Mouse (Mus musculus): ENCODE results near the gene 1810055G02Rik. TPM values are rescaled to one million over a fixed set of nuclear protein-coding genes. Genes with fewer than 3 reads are reported as not detected.

Gene 1810055G02Rik
- polyA plus RNA-seq (2015; fragmentation: Nextera tagmentation; extraction: Ambion mirVana): 6.8 and 8.6 TPM in 2 replicates

DNA sequence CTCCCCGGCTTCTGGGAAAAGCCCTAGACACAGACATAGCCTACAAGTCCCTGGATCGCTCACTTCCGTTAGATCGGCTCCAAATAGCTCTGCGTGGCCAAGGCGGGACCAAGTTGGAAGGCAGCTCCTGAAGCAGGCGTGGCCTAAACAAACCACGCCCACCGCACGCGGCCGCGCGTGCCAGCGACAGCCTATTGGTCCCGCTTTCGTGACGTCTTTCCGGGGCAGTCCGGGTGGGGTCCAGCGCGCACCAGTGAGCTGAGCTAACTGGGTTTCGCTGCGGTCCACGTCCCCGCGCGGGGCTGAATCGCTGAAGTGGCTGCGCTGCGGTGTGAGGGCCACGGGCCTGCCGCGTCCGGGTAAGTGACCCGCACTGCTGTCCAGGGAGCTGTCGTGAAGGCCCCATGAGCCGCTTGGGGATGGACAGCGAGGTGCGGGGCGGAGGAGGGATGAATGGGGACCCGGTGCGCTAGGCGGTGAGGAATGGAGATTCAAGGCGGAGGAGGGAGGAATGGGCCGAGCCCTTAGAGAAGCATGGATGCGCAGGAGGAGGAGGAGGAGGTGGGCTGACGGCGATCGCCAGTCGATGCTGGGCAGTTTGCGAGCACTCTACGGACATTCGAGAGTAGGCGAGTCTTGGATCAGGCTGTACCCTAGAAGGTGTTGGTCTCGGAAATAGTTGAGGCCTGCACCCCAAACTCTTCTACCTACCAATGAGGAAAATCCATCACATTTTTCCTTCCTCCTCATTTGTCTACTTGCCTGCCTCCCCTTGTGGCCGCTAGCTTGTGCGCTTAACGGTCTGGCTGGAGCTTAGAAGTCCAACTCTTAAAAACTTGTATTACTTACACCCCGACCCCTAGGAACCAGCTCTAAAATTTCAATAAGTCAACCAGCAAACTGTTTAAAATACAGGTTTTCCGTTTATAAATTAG lies at the start of gene 1810055G02Rik:
TSS of gene 1810055G02Rik (plus strand) at position 216 of the 935 bp plus-strand sequence.
- peak; percentile 95 for DNase-seq (ENCODE audit: low spot score)

DNA sequence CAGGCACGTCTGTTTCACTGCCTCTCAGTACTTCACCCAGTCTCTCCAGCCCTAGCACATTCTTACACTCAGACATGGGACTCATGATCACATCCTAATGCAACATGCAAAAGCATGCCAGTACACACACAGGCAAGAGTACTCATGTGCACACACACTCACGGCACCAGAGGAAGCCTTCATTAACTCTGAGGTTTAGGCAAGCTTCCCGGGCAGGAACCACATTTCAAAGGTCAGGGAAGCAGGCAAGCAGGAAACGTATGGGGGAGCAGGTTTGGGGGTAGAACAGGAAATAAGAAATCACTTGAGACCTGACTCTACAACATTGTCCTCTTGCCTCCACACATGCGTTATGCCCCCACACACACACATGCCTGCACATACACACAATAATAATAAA lies 42.6 kb upstream of the 1810055G02Rik start:
- peak; percentile 55 for DNase-seq (ENCODE audit: low spot score)

DNA sequence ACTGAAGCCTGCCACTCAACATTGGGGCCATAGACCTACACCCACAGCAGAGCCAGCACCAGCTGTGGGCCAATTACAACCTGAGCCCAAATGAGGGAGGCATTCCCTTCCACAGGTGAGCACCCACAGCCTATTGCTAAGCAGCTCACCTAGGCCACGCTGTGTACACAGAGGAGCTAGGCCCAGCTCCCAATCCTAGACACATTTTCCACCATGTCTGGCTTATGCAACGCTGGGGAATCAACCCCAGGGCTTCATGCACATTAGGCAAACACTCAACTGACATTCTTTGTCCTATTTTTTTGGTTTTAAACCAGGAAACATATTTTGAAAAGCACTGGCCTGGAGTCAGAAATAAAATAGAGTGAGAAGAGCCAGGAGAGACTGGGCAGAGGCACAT lies 41.5 kb upstream of the 1810055G02Rik start:
- DNase-seq (ENCODE audit: low spot score): no peak

DNA sequence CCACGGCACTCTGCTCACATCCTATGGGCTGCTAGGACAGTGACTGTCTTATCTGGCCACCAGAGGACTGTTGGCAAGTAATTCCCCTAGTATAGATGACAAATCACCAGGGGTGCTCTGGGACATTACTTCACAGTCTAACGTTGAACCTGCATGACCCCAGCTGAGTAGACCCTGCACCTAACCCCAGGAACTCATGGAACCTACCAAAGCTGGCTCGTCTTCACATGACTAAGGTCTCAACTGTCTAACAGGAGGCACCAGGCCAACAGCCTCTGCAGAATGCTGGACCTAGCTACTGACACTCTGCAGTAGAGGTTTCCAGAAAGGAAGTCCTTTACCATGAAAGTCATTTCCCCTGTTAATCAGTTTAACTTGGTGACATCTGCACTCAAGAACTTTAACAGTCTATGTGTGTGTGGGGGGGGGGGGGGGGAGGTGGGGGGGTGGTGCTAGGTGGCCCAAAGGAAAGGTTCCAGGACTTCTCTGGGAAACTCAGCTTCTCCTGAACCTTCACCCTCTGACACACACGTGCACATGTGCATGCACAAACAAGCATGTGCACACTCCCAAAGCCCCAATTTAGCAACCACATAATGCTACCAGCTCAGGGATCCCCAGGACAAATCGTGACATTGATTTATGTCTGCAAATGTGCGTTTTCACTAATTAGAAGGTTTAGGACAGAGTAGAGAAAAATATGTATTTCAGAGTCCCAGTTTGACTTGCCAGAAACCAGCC lies 40.8 kb upstream of the 1810055G02Rik start:
- DNase-seq (ENCODE audit: low spot score): no peak

DNA sequence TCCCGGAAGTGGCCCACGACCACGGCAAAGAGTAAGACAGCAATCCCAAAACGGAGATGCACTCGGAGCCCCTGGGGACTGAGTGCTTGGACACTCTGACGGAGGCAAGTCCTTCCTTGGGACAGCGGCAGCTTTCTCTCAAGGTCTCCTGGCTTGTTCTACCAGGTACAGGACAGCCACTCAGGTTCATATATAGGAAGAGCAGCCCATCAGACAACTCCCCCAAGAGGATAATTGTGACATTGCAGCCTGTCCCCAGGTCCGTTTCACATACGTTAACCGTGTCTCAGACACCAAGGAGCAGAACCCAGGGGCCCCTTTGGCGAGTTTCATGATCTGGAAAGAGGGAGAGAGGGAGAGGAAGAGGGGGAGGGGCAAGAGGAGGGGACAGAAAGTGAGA lies 40.1 kb upstream of the 1810055G02Rik start:
- peak; percentile 55 for DNase-seq (ENCODE audit: low spot score)

DNA sequence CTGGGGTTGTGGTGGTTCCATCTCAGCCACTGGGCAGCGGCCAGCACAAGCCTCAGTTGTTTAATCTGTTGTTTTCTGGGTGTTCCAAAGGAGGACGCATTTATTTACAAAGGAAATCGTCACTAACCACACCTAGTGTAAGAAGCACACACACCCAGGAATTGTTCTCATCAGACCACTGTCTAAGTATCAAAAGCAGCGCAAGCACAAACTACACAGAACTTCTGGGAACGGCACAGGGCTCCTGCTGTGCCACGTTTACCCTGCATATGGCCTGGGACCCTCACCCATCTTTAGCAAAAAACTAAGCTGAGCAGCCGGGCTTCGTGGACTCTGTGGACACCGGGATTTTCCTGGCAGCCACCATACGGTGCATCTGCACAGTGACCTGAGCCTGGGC lies 39.5 kb upstream of the 1810055G02Rik start:
- no peak for DNase-seq (ENCODE audit: low spot score)

DNA sequence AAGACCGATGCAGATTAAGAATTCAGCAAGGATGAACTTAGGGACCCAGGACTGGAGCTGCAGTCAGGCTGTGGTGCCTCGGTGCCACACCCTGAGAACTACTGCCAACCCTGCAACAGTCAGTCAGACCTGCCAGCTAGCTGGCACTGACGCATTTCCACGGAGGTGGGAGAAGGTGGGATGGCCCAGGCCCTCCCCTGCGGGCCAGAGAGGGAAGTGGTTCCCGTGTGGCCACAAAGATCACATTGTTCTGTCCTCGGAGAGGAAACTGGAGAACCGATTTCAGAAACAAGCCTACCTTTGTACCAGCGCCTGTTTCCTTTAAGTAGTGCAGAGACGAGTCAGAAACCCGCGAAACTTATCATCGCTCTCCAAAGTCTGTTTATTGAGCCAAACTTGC lies 39.0 kb upstream of the 1810055G02Rik start:
- peak; percentile 60 for DNase-seq (ENCODE audit: low spot score)

DNA sequence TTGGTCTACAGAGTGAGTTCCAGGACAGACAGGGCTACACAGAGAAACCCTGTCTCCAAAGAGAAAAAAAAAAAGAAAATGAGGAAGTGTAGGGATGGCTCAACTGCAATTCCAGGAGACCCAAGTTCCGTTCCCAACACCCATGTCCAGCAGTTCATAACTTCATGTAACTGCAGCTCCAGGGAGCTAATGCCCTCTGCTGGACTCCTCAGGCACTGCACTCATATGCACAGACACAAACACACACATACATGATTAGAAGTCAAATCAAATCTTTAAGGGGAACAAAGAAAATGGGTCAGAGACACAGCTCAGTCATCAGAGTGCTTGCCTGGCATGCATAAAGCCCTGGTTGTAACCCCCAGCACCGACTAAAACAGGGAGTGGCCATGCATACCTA lies 34.9 kb upstream of the 1810055G02Rik start:
- DNase-seq (ENCODE audit: low spot score): no peak

DNA sequence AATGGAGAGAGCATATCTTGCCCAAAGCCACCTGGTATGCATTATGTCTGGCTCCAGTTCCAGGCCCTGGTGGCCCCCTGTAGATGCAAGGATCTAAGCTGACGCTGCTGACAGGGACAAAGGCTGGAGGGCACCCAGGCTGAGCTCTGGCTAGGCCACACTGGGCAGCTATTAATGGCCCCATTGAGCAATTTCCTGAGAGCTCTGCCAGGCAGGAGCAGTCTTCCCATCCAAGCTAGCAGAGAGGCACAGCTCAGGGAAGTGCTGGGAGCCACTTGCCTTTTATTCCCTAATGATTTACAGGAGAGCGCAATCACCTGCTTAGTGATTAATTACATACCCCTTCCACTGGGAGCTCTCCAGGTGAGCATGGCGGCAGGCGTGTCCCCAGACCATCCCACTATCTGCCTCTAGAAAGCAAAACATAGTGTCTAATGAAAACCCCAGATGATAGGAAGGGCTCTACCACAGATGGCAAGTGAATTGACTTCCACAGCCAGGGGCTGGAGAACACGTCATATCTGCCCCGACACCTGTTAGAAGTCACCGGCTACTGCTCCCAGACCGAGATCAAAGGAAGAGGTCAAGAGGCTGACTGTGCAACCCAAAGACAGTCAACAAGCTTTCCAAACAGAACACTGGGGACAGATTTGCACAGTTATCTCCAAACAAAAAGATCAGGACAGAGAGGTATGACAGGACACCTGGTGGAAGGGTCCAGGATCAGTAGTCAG lies 33.8 kb upstream of the 1810055G02Rik start:
- no peak for DNase-seq (ENCODE audit: low spot score)

DNA sequence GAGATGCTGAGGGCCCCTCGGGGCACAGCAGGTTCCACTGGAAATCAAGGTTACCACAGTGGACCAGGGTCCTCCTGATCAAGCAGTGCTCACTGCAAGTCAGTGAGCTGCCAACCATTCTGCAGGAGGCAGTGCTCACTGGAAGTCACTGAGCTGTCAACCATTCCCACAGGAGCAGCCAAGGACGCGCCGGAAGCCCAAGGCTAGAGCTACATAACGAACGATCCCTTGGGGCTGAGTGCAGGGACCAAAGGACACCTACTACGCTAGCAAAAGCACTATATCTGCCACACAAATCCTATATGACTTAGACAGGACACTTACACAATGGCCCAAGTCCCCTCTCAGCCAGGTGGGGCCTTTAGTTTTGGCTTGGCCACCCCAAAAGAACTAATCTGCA lies 27.4 kb upstream of the 1810055G02Rik start:
- no peak for DNase-seq (ENCODE audit: low spot score)

DNA sequence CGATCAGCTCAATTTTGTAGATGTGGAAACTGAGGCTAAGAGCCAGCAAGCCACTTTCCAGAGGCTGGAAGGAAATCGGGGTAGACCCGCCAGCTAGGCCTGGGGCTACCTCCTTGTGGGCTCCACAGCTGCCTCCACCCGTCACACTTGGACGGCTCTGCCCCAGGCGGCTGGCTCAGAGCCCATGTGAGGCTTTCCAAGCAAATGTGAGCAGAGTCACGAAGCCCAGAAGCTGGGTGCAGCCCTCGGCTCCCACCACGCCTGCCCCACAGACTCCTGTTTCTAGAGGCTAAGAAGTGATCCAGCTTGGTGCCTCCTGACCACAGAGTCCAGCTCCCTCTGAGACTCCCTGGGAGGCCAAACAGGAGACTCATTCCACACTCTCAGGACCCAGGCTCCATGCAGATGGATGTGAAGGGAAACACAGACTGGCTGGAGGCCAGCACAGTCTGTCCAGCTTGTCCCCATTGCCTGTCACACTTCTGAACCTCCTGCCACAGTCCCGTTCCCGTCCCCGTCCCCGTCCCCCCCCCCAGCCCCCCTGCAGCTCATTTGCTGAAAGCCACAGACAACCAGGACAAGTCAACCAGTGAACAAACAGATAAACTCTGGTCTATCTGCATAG lies 26.7 kb upstream of the 1810055G02Rik start:
- DNase-seq (ENCODE audit: low spot score): no peak

DNA sequence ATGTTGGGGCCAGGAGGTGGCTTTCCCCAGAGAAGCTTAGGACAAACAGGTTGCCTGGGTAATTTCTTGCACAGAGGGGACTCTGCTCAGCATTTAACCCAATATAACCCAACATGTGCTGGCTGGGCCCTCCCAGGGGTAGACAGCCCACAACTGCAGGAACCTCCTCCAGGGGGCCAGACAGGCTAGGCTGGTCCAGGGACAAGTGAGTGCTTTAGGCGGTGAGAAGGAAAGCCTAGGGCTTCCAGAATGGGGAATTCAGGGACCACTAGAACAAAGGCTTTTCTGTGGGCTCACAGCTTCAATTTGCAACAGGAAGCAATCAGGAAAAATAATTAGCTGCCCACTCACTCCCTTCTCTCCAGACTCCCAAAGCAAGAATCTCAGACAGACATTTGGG lies 23.7 kb upstream of the 1810055G02Rik start:
- DNase-seq (ENCODE audit: low spot score): no peak

DNA sequence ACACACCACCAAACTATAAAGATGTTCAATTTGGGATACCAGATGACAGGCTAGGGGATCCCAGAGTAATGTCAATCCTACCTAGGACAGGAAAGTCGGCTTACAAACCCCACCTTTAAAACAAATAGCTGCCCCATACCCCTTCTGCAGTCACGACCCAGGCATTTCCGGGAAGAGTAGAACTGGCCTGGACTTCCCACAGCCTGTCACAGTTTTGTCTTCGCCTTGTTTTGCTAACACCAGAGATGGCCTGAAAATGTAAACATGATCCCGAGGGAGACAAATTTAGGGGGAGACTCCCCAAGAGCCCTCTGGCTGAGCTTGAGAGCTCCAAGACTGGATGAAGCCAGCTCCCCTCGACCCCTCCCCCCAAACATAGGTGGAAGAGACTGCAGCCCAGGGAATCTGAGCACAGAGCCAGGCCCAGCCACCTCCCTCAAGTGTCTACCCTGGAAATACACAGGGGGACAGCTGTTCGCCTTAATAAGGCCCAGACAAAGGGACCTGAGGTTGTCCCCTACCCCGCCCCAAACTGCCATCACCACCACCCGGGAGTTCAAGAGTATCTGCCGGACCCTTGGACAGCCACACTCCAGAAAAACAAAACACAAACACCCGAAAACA lies 23.0 kb upstream of the 1810055G02Rik start:
- no peak for DNase-seq (ENCODE audit: low spot score)

DNA sequence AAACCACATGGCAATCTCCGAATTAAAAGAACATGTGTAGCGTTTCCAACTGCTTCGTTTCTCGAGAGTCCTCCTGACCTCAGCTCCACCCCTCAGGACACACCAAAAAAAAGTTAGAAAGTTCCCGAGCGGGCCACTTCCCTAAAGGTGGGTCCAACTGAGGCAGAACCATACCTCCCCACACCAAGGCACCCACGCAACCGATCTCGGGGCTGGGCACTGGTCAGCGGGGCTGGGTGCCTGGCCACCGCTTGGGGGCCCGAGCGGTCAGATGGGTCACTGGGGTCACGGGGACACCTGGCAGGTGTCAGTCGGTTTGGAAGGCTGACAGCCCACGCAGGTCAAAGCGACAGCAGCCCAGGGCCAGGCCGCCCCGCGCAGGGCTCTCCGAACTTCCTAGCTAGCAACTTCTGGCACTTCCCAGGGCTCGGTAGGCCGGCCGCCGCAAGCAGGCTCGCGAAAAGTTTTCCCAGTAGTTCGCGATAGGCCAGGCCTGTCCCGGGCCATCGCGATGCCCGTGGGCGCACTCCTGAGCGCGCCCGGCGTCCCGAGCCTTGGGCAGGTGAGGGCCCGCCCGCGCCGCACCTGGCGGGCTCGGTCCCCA lies 22.4 kb upstream of the 1810055G02Rik start:
- no peak for DNase-seq (ENCODE audit: low spot score)

DNA sequence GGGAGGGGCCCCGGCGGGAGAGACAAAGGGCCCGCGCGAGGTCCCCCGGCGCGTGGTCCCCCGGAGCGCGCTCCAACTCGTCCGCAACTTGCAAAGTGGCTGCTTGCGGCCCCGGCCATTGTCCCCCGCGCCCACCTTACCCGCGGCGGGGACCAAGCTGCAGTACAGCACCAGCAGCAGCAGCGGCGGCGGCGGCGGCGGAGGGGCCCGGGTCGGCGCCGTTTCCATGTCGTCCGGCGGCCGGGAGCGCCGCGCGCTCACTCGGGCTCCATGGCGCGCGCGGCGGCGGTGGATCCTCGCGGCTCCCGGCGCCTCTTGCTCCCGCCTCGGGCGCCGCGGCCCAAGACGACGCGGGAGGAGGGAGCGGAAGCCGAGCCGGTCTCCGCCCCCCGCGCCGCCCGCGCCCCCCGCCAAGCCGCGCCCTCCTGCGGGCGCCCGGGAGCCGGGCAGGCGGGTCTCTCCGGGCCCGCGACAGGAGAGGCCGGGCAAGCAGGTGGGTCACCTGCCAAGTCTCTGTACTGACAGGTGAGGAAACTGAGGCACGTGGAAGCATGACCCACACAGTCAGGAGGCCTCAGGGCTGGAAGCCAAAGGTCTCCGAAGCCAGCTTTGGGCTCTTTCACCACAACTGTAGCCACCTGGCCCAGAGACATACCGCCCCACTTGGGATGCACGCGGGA lies 21.7 kb upstream of the 1810055G02Rik start, which contains the start of gene Lrp5:
TSS of gene Lrp5 (minus strand) at position 350 of the 680 bp plus-strand sequence.
- DNase-seq (ENCODE audit: low spot score): peak; percentile 70

DNA sequence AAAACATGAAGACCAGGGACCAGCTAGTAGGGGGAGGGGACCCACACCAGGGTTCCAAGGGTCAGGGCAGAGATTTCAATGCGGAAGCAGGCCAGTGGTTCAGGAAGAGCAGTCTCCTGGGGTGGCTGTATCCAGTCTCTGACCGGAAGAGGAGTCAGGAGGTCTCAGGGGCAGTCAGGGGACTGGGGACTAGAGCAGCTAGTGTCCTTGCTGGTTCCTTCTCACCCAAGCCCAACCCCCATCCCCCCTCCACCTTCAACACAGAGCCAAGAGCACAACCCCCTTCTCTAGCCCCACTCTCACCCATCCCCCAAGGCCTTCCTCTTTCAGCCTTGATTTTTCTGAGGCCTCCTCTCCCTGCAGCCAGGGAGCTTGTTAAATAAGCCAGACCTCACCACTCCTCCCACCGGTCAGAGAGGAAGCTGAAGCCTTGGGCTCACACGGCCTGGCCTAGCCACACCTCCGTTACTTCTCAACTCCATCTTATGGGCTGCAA lies 20.4 kb upstream of the 1810055G02Rik start:
- no peak for DNase-seq (ENCODE audit: low spot score)

DNA sequence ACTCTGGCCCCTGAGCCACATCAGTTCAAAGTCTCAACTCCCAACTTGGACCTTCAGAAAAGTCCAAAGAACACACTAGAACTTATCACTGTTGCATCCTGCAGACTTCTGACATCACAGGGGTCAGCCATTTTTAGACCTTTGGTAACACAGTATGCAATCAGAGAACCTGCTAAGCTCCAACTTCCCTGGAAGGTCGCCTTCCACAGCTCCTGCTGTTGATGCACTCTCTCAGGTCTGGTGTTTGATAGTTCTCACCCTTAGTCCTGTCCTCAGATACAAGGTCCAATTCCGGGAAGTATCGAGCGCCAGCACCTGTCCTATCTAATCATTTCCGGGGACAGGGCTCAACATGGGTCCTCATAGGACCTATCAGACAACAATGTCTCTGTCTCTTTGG lies 16.8 kb upstream of the 1810055G02Rik start:
- no peak for DNase-seq (ENCODE audit: low spot score)

DNA sequence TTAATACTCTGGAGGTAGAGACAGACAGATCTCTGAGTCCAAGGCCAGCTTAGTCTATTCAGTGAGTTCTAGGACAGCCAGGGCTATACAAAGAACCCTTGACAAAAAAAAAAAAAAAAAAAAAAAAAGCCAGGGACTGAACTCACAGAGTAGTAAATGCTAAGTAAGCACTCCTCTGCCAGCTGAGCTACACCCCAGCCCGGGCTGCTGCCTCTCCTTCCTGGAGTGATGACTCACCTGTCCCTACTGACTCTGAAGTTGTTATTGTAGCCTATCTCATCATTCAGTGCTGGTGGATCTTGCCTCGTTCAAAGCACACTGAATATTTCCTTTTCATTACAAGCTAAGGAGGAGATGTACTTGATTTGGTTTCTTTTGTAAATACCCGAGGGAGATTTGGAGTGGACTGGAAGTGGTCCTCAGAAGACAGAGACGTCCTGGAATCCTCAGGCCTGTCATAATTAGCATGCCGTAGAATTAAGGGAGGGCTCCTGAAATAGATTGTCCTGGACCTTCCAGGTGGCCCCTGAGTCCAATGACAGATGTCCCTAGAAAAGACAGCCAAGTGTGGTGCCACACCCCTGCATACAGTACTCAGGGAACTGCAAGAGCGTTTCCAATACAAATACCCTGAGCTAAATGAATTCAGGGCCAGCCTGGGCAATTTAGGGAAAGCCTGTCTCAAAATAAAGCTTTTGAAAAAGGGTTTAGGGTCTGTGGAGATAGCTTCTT lies 15.5 kb upstream of the 1810055G02Rik start:
- no peak for DNase-seq (ENCODE audit: low spot score)

DNA sequence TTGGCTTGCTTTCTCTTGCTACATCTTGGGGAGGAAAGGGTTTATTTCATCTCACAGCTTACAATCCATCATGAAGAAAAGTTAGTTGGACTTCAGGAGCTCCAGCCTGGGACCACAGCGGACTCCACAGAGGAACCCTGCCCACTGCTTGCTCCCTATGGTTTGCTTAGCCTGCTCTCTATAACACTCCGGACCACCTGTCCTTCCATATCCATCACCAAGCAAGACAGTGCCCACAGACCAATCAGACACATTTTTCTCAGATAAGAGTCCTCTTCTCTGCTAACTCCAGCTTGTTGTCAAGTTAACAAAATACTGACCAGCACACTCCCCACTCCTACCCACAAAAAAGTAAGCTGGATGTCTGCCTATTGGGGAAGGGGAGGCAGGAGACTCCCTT lies 13.6 kb upstream of the 1810055G02Rik start:
- no peak for DNase-seq (ENCODE audit: low spot score)

Data from thymus, postnatal 0 days (tissue).